Mouse (Mus musculus): Measurements from ENCODE around the gene Vmn1r91.
"Not testable (repeated sequence)": the region's sequence is repeated elsewhere in the genome, so short reads cannot be mapped to it uniquely, and the experiment has no call there.

The Vmn1r91 gene

GRCm38 (mm10) chr7:20099380-20099779, at the start of gene Vmn1r91:
Vmn1r91 (plus strand) TSS chr7:20099680.
- TF ChIP-seq GATA4 (IDR thresholded peaks at IDR 0.05; ENCODE audit: insufficient replicate concordance, low read length) = not testable (repeated sequence)

GRCm38 (mm10) chr7:20122479-20122878, 23.0 kb downstream of the Vmn1r91 start, which contains the start of gene Gm16442:
Gm16442 (minus strand) TSS chr7:20122579.
- TF ChIP-seq GATA4 (IDR thresholded peaks at IDR 0.05; ENCODE audit: insufficient replicate concordance, low read length) = not testable (repeated sequence)

- not testable (repeated sequence) for TF ChIP-seq GATA4 (IDR thresholded peaks at IDR 0.05; ENCODE audit: insufficient replicate concordance, low read length)
These were observed 39.5 kb downstream of the Vmn1r91 start, which contains the start of gene Vmn1r93 for GRCm38 (mm10) chr7:20138988-20139387. Vmn1r93 (minus strand) TSS chr7:20139088.

All from liver, adult (tissue).